Mouse (Mus musculus): ENCODE data around the gene Taf12. TPM values are rescaled to one million over a fixed set of nuclear protein-coding genes. Genes with fewer than 3 reads are reported as not detected.
"Not testable (repeated sequence)": the region's sequence is repeated elsewhere in the genome, so short reads cannot be mapped to it uniquely, and the experiment has no call there.

Gene Taf12
- polyA plus RNA-seq, 1 experiment from 2014 or later = 51.5 TPM

GRCm38 (mm10) chr4:132275949-132276348 is 1.8 kb downstream of the Taf12 start:
- Histone ChIP-seq H3K4me2 (no peak overlapping the region), H3K9me3 (replicated peaks) (no peaks in the 10 kb centered on the region), H3K36me3 (ENCODE audit: poor library complexity, severe bottlenecking) (peaks cover 10% of the 10 kb centered on the region), H3K4me3 (no peak overlapping the region), H3K27ac (no peak overlapping the region), H3K27me3 (no peaks in the 10 kb centered on the region), H3K9ac (peak overlapping the region; percentile 18; the same call in 1 of the 2 replicates), H3K4me1 (peaks cover 20% of the 10 kb centered on the region)
- WGBS = 95% methylated on average over 3 of the region's 3 CpGs
- ATAC-seq = no peak

DNA sequence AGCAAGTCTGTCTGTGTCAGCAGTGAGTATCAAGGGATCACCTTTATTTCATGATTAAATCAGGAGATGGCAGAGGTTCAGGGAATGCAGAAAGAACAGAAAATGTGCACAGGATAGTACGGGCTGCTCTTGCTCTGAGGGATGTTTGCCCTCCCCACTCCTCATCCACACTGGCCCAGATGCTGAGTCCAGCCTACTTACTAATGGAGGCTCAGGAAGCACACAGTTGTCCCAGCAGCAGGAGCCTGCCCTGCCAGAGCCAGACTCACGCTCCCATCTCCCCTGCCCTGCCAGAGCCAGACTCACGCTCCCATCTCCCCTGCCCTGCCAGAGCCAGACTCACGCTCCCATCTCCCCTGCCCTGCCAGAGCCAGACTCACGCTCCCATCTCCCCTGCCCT is 14.7 kb downstream of the Taf12 start:
- H3K9ac ChIP-seq; H3K9me3 ChIP-seq (replicated peaks); H3K4me2 ChIP-seq; H3K27ac ChIP-seq; ATAC-seq; H3K27me3 ChIP-seq; H3K4me1 ChIP-seq; H3K4me3 ChIP-seq: not testable (repeated sequence)
- H3K36me3 ChIP-seq (ENCODE audit: poor library complexity, severe bottlenecking) = peaks cover 70% of the 10 kb centered on the region
- 95% methylated on average over 2 of the region's 5 CpGs for WGBS

GRCm38 (mm10) chr4:132291056-132291455 is 16.9 kb downstream of the Taf12 start:
- Histone ChIP-seq H3K36me3 (ENCODE audit: poor library complexity, severe bottlenecking) (peaks cover 64% of the 10 kb centered on the region), H3K9ac (no peak overlapping the region), H3K9me3 (replicated peaks) (no peaks in the 10 kb centered on the region; the same call in 1 of the 2 replicates), H3K27ac (no peak overlapping the region), H3K4me3 (no peak overlapping the region), H3K4me2 (no peak overlapping the region), H3K4me1 (no peaks in the 10 kb centered on the region), H3K27me3 (no peaks in the 10 kb centered on the region)
- WGBS = 97% methylated on average over 4 of the region's 4 CpGs
- no peak for ATAC-seq

DNA sequence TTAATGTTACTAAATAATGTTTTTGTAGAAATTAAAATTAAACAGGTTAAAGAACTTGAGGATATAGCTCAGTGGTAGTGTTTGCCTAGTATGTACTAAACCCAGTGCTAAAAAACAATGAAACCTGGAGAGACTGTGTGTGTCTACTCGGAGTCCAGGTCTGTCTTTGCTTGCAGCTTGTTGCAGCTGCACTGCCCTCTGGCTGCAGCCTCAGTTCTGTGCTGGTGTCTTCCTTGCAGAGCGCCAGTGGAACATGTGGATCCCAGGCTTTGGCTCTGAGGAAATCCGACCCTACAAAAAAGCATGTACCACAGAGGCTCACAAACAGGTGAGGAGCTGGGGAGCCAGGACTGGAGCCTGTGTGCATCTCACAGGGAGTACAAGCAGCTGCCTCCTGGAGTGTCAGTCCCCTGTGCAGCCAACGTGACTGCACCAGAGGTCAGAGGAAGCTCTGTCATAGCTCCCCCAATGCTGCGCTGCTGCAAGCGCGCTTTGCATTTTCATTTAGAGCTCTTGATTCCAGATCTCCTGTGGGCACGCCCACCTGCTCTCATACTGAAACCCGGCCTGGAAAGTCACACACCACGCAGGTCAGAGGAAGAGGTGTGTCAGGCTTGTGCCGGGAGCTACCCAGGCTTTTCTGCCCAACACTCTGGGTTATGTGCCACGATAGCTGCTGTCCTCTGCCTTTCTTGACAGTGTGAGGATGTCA is 17.6 kb downstream of the Taf12 start:
- H3K27ac ChIP-seq = no peak overlapping the region
- no peaks in the 10 kb centered on the region for H3K27me3 ChIP-seq
- 80% methylated on average over 12 of the region's 12 CpGs for WGBS
- no peak overlapping the region for H3K4me3 ChIP-seq
- H3K36me3 ChIP-seq (ENCODE audit: poor library complexity, severe bottlenecking) = peaks cover 57% of the 10 kb centered on the region
- no peak overlapping the region for H3K4me2 ChIP-seq
- ATAC-seq = no peak
- H3K9me3 ChIP-seq (replicated peaks) = no peaks in the 10 kb centered on the region; the same call in 1 of the 2 replicates
- H3K4me1 ChIP-seq = no peaks in the 10 kb centered on the region
- peak overlapping the region; percentile 16; the same call in 1 of the 2 replicates for H3K9ac ChIP-seq

DNA sequence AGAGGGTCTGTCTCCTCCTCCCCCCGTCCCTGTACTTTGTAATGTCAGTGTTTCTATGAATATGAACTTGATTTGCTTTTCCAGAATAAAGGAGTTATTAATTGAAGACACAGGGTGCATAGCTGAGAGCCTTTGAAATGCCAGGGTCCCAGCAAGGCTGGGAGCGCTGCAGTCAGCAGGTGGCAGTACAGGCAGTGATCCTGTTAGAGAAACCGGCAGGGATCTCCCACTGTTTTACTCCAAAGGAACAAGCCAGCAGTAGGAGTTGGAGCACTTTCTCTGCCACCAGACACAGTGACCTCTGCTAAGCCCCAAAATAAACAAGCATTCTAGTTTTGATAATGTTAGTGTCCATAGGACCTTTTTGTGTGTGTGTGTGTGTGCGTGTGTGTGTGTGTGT is 18.8 kb downstream of the Taf12 start:
- Histone ChIP-seq H3K4me1 (no peaks in the 10 kb centered on the region), H3K9ac (no peak overlapping the region), H3K4me2 (no peak overlapping the region), H3K9me3 (replicated peaks) (no peaks in the 10 kb centered on the region; the same call in 1 of the 2 replicates), H3K36me3 (ENCODE audit: poor library complexity, severe bottlenecking) (peaks cover 52% of the 10 kb centered on the region), H3K27ac (no peak overlapping the region), H3K27me3 (no peaks in the 10 kb centered on the region), H3K4me3 (no peak overlapping the region)
- ATAC-seq = no peak
- 41% methylated on average over 4 of the region's 4 CpGs for WGBS

GRCm38 (mm10) chr4:132293682-132294240 is 19.6 kb downstream of the Taf12 start:
- H3K36me3 ChIP-seq (ENCODE audit: poor library complexity, severe bottlenecking) = peaks cover 52% of the 10 kb centered on the region
- WGBS = 83% methylated on average over 7 of the region's 7 CpGs
- H3K27me3 ChIP-seq = no peaks in the 10 kb centered on the region
- H3K4me2 ChIP-seq = no peak overlapping the region
- H3K9me3 ChIP-seq (replicated peaks) = no peaks in the 10 kb centered on the region; the same call in 1 of the 2 replicates
- no peak overlapping the region for H3K4me3 ChIP-seq
- H3K9ac ChIP-seq = no peak overlapping the region
- no peak for ATAC-seq
- H3K4me1 ChIP-seq = no peaks in the 10 kb centered on the region
- H3K27ac ChIP-seq = no peak overlapping the region

GRCm38 (mm10) chr4:132295696-132296390 is 21.7 kb downstream of the Taf12 start:
- H3K4me2 ChIP-seq = no peak overlapping the region
- H3K9ac ChIP-seq = no peak overlapping the region
- H3K27me3 ChIP-seq = no peaks in the 10 kb centered on the region
- no peak for ATAC-seq
- WGBS = 48% methylated on average over 8 of the region's 8 CpGs
- H3K27ac ChIP-seq = no peak overlapping the region
- no peaks in the 10 kb centered on the region for H3K4me1 ChIP-seq
- no peaks in the 10 kb centered on the region; the same call in 1 of the 2 replicates for H3K9me3 ChIP-seq (replicated peaks)
- peaks cover 37% of the 10 kb centered on the region for H3K36me3 ChIP-seq (ENCODE audit: poor library complexity, severe bottlenecking)
- no peak overlapping the region for H3K4me3 ChIP-seq

- no peak for ATAC-seq
- Histone ChIP-seq H3K36me3 (ENCODE audit: poor library complexity, severe bottlenecking) (peaks cover 2% of the 10 kb centered on the region; the same call in 1 of the 2 replicates), H3K27me3 (no peaks in the 10 kb centered on the region), H3K9me3 (replicated peaks) (no peaks in the 10 kb centered on the region), H3K4me2 (no peak overlapping the region), H3K27ac (no peak overlapping the region), H3K9ac (no peak overlapping the region), H3K4me3 (no peak overlapping the region), H3K4me1 (peaks cover 6% of the 10 kb centered on the region)
- WGBS = 79% methylated on average over 1 of the region's 1 CpGs
Measured at GRCm38 (mm10) chr4:132299849-132300248, 25.7 kb downstream of the Taf12 start.

DNA sequence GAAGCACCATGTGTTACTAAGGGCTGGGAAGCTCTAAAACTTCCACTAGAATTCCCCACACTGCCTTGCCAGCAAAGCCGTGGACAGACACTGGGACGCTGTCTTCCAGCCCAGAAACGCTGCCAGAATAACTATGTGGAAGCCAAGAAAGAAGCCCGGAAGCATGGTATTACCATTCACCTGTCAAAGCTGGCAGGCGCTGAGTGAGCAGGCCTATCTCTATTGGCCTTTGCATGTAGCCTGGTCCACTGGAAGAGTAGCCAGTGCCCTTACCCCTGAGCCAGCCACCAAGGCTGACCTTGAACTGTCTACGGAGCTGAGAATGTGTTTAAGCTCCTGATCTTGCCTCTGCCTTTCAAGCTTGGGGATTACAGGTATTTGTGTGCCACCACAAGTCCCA is 27.3 kb downstream of the Taf12 start:
- 89% methylated on average over 6 of the region's 6 CpGs for WGBS
- Histone ChIP-seq H3K36me3 (ENCODE audit: poor library complexity, severe bottlenecking) (no peaks in the 10 kb centered on the region), H3K27me3 (no peaks in the 10 kb centered on the region), H3K9me3 (replicated peaks) (no peaks in the 10 kb centered on the region), H3K4me2 (no peak overlapping the region), H3K4me1 (peaks cover 6% of the 10 kb centered on the region), H3K4me3 (no peak overlapping the region), H3K27ac (no peak overlapping the region), H3K9ac (no peak overlapping the region)
- no peak for ATAC-seq

DNA sequence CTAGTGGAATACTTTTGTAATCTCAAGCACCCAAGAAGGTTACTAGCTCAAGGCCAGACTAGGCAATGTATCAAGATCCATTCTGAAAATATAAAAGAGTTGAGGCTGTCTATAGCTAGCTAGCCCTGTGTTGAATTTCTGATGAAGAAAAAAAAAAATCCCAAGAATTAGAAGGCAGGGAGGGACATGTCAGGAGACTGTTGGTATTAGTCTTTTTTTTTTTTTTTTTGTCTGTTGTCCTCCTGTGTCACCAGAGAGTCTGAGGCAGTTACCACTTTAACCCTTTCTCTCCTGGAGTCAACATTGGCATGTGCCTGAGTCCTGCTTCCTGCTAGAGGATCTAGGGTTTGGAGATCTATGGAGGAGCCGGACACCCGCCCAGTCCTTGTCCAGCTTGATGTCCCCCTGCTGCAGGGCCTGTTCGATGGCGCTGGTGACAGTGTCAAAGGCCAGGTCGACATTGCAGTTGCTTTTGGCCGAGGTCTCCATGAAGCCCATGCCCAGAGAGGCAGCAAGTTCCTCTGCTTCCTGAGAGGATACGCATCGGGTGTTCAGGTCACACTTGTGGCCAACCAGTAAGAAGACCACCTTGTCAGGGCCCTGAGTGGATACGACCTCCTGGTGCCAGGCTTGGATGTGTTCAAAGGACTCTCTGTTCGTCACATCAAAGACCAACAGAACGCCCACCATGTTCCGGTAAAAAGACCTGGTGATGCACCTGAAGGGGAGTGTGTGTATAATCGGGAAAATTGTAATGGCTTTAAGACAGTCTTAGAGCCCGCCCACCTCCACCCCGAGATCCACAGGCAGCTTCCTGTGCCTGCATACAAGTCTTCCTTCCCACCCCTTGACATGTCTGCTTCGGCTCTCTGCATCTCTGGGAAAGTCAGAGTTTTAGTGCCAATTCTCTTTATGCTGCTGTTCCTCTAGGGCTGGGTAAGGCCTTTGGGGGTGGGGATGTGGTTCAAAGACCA is 28.1 kb downstream of the Taf12 start:
- WGBS = 66% methylated on average over 16 of the region's 16 CpGs
- Histone ChIP-seq H3K4me2 (peak overlapping the region; percentile 68), H3K27ac (no peak overlapping the region), H3K9me3 (replicated peaks) (no peaks in the 10 kb centered on the region), H3K9ac (peak overlapping the region; percentile 57), H3K36me3 (ENCODE audit: poor library complexity, severe bottlenecking) (no peaks in the 10 kb centered on the region), H3K4me3 (peak overlapping the region; percentile 42), H3K4me1 (peaks cover 6% of the 10 kb centered on the region), H3K27me3 (no peaks in the 10 kb centered on the region)
- no peak for ATAC-seq

DNA sequence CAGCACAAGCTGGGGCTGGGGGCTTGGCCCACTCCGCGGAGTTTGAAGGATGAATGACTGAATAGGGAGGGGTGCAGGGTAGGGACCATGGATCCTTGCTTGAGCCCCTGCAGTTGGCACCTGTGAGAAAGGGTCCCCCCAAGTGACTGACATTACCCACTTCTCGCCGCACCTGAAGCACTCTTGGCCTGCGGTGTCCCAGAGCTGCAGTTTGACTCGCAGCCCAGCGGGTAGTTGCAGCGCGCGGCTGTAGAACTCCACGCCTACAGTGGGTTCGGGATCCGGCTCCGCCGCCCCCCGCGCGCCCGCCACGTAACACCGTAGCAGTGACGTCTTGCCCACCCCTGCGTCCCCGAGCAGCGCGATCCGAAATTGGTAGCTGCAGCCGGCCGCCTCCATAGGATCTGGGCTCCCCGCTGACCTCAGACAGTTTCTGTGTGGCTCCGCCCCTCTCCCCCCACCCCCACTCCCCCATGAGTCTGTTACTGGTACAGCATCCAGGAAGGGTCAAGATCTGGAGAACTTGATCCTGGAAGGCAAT is 28.8 kb downstream of the Taf12 start, which contains the start of gene Rab42:
Gene Rab42 (minus strand): TSS at position 447 of the 541 bp plus-strand sequence.
- WGBS = 1% methylated on average over 30 of the region's 31 CpGs
- no peaks in the 10 kb centered on the region for H3K9me3 ChIP-seq (replicated peaks)
- ATAC-seq = no peak

More for the DNA sequence above, 28.8 kb downstream of the Taf12 start, which contains the start of gene Rab42:
- Histone ChIP-seq H3K9ac (peak within 1 kb of the TSS; percentile 57), H3K4me2 (peak within 1 kb of the TSS; percentile 68), H3K36me3 (ENCODE audit: poor library complexity, severe bottlenecking) (no peaks in the 10 kb centered on the region), H3K4me1 (peaks cover 6% of the 10 kb centered on the region), H3K4me3 (peak within 1 kb of the TSS; percentile 42), H3K27me3 (no peaks in the 10 kb centered on the region), H3K27ac (no peak within 1 kb of the TSS)
